Mouse (Mus musculus): Measurements from ENCODE around the gene Abr. TPM values are rescaled to one million over a fixed set of nuclear protein-coding genes. Genes with fewer than 3 reads are reported as not detected.
A peak's percentile ranks its signal among the peaks of the same experiment; 100 is the strongest.

Abr gene
- polyA plus RNA-seq, 1 experiment from 2014 or later, result 44.9 TPM

DNA sequence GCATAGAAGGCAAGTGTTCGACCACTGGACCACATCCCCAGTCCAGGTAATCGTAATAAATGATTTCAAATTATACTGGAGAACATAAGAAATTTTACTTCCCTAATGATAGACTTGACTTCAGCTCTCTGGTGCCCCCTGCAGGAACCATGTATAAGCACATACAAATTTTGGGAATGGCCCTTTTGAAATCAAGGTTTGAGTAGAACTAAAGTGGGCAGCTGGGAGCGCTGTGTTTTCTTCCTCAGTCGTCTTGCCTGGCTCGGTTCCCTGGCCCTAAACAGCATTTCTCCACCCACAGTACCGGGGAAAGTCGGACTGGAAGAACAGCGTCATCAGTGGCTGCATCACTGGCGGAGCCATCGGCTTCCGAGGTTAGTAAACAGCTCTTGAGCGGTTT is 211.3 kb downstream of the Abr start:
- no peak for ATAC-seq (ENCODE audit: insufficient read depth, low FRiP score, low TSS enrichment)
- H3K4me2 ChIP-seq (ENCODE audit: low read depth), result no peak overlapping the region
- no peaks in the 10 kb centered on the region for H3K9me3 ChIP-seq (ENCODE audit: control insufficient read depth, low read length)
- H3K36me3 ChIP-seq (ENCODE audit: control insufficient read depth, insufficient read depth, low read length), result peaks cover 5% of the 10 kb centered on the region
- H3K9ac ChIP-seq (ENCODE audit: low read length), result no peak overlapping the region
- H3K27me3 ChIP-seq (ENCODE audit: control insufficient read depth, insufficient read depth, low read length), result no peaks in the 10 kb centered on the region
- DNase-seq (ENCODE audit: low spot score), result peak; percentile 51
- no peak overlapping the region for H3K4me3 ChIP-seq (ENCODE audit: low read depth, low read length)
- H3K27ac ChIP-seq (ENCODE audit: low read depth, low read length), result no peak overlapping the region
- 75% methylated on average over 12 of the region's 12 CpGs for WGBS
- no peaks in the 10 kb centered on the region; the same call in 1 of the 2 replicates for H3K4me1 ChIP-seq (ENCODE audit: control insufficient read depth, insufficient read depth, low read length)

DNA sequence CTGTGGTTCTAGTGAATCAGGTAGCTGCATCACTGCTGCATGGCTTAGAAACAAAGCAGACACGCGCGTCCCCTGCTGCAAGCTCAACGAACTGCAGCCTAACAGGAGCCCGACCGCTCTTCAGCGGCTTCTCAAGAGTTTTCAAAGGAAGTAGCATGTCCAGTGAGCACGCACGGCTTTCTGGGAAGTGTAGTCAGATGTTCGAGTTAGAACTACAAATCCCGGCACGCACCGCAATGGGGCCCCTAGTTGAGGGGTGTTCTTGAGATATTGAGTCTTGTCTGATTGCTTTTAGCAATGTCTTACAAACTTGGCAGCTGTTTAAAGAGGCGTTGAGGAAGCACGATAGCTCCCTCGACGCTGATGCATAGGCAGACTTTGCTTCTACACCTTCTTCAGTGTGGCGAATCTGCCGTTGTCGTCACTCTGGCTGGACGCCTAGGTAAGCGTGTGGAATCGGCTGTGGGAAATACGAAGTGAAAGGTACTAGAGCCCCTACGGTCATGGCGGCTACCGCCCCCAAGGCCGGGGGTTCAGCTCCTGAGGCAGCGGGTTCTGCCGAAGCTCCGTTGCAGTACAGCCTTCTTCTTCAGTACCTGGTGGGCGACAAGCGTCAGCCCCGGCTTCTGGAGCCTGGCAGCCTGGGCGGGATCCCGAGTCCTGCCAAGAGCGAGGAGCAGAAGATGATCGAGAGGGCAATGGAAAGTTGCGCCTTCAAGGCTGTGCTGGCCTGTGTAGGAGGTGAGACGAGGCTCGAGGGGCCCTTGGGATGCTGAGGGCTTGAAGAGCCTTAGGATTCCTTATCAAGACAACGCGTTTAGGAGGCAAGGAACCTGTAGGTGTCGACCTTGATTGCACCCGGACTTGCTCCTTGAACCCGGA is 215.2 kb downstream of the Abr start, which contains the start of gene Timm22:
Timm22 (plus strand) TSS at position 251 of the 882 bp plus-strand sequence.
- no peaks in the 10 kb centered on the region; the same call in 1 of the 2 replicates for H3K4me1 ChIP-seq (ENCODE audit: control insufficient read depth, insufficient read depth, low read length)
- ATAC-seq (ENCODE audit: insufficient read depth, low FRiP score, low TSS enrichment) (peak; percentile 92), DNase-seq (ENCODE audit: low spot score) (peak; percentile 97)
- under 1% methylated on average over 46 of the region's 46 CpGs for WGBS
- no peak within 1 kb of the TSS; the same call in 1 of the 2 replicates for H3K27ac ChIP-seq (ENCODE audit: low read depth, low read length)
- peak within 1 kb of the TSS; percentile 87 for H3K9ac ChIP-seq (ENCODE audit: low read length)
- H3K9me3 ChIP-seq (ENCODE audit: control insufficient read depth, low read length), result no peaks in the 10 kb centered on the region
- peak within 1 kb of the TSS; percentile 62 for H3K4me2 ChIP-seq (ENCODE audit: low read depth)
- H3K27me3 ChIP-seq (ENCODE audit: control insufficient read depth, insufficient read depth, low read length), result no peaks in the 10 kb centered on the region
- peak within 1 kb of the TSS; percentile 73 for H3K4me3 ChIP-seq (ENCODE audit: low read depth, low read length)
- no peaks in the 10 kb centered on the region for H3K36me3 ChIP-seq (ENCODE audit: control insufficient read depth, insufficient read depth, low read length)

DNA sequence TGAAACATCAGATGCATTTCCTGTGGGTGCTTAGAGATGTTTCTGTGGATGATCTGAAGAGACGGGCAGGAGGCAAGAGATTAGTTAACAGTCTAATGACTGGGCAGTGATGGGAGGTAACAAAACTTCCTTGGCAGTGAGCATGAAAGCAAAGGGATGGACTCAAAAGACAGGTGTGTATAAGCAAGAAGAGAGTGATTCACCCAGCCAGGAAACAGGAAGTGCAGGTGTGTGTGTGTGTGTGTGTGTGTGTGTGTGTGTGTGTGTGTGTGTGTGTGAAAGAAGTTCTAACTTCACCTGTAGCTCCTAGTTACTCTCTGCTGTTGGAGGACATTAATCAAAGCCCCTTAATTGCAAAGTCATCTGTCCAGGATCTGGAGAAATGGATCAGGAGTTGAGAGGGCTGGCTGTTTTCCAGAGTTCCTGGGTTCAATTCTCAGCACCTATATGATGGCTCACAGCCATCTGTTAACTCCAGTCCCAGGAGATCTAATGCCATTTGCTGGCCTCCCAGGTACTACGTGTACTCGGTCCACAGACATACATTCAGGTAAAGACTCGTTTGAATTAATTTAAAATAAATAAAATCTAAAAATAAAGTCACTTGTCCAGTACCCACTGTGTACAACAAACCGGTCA is 216.4 kb downstream of the Abr start:
- H3K9ac ChIP-seq (ENCODE audit: low read length), result no peak overlapping the region
- ATAC-seq (ENCODE audit: insufficient read depth, low FRiP score, low TSS enrichment), result peak; percentile 6; the same call in 1 of the 2 replicates
- H3K27ac ChIP-seq (ENCODE audit: low read depth, low read length), result no peak overlapping the region
- H3K36me3 ChIP-seq (ENCODE audit: control insufficient read depth, insufficient read depth, low read length), result no peaks in the 10 kb centered on the region
- 86% methylated on average over 5 of the region's 5 CpGs for WGBS
- no peak overlapping the region for H3K4me3 ChIP-seq (ENCODE audit: low read depth, low read length)
- no peaks in the 10 kb centered on the region; the same call in 1 of the 2 replicates for H3K4me1 ChIP-seq (ENCODE audit: control insufficient read depth, insufficient read depth, low read length)
- DNase-seq (ENCODE audit: low spot score), result no peak
- no peak overlapping the region for H3K4me2 ChIP-seq (ENCODE audit: low read depth)
- H3K9me3 ChIP-seq (ENCODE audit: control insufficient read depth, low read length), result no peaks in the 10 kb centered on the region
- H3K27me3 ChIP-seq (ENCODE audit: control insufficient read depth, insufficient read depth, low read length), result no peaks in the 10 kb centered on the region

DNA sequence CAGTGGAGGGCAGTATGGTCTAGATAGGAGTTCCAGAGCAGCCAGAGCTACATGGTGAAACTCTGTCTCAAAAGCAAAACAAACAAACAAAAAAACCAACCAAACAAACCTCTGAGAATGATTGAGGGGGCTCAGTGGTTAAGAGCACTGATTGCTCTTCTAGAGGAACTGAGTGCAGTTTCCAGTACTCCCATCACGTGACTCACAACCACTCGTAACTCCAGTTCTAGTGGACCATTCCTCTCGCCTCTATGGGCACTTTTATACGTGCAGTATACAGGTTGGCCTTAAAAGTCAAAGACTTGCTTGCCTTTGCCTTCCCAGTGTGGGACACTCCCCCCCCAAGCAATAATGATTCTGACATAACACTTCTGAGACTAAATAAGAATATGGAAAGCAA is 217.0 kb downstream of the Abr start:
- Histone ChIP-seq H3K36me3 (ENCODE audit: control insufficient read depth, insufficient read depth, low read length) (no peaks in the 10 kb centered on the region), H3K9me3 (ENCODE audit: control insufficient read depth, low read length) (no peaks in the 10 kb centered on the region), H3K27ac (ENCODE audit: low read depth, low read length) (no peak overlapping the region), H3K9ac (ENCODE audit: low read length) (no peak overlapping the region), H3K4me3 (ENCODE audit: low read depth, low read length) (no peak overlapping the region), H3K4me2 (ENCODE audit: low read depth) (no peak overlapping the region), H3K27me3 (ENCODE audit: control insufficient read depth, insufficient read depth, low read length) (no peaks in the 10 kb centered on the region), H3K4me1 (ENCODE audit: control insufficient read depth, insufficient read depth, low read length) (no peaks in the 10 kb centered on the region; the same call in 1 of the 2 replicates)
- ATAC-seq (ENCODE audit: insufficient read depth, low FRiP score, low TSS enrichment) (no peak), DNase-seq (ENCODE audit: low spot score) (no peak)
- WGBS, result 67% methylated on average over 4 of the region's 4 CpGs

DNA sequence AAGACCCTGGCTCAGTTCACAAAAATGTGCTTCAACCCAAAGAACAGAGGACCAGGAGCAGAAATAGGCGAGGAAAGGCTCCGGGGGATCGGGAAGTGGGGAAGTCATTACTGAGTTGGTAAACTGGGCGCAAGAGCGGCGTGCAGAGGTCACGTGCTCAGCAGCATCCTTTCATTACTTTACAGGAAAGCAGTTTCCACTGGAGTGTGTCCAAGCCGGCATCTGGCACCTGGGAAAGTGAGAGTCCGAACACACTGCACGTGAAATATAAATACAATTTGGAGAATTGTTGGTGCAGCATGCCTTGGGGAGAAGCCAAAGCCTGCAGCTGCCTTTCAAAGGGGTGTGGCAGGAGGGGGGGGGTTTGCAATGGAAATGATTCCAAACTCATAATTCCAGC is 220.7 kb downstream of the Abr start:
- DNase-seq (ENCODE audit: low spot score) (no peak), ATAC-seq (ENCODE audit: insufficient read depth, low FRiP score, low TSS enrichment) (no peak)
- 80% methylated on average over 10 of the region's 10 CpGs for WGBS
- no peaks in the 10 kb centered on the region for H3K9me3 ChIP-seq (ENCODE audit: control insufficient read depth, low read length)
- no peak overlapping the region for H3K9ac ChIP-seq (ENCODE audit: low read length)
- H3K27me3 ChIP-seq (ENCODE audit: control insufficient read depth, insufficient read depth, low read length), result no peaks in the 10 kb centered on the region
- no peak overlapping the region for H3K27ac ChIP-seq (ENCODE audit: low read depth, low read length)
- H3K4me3 ChIP-seq (ENCODE audit: low read depth, low read length), result no peak overlapping the region
- H3K36me3 ChIP-seq (ENCODE audit: control insufficient read depth, insufficient read depth, low read length), result no peaks in the 10 kb centered on the region
- H3K4me2 ChIP-seq (ENCODE audit: low read depth), result no peak overlapping the region
- H3K4me1 ChIP-seq (ENCODE audit: control insufficient read depth, insufficient read depth, low read length), result peaks cover 7% of the 10 kb centered on the region

DNA sequence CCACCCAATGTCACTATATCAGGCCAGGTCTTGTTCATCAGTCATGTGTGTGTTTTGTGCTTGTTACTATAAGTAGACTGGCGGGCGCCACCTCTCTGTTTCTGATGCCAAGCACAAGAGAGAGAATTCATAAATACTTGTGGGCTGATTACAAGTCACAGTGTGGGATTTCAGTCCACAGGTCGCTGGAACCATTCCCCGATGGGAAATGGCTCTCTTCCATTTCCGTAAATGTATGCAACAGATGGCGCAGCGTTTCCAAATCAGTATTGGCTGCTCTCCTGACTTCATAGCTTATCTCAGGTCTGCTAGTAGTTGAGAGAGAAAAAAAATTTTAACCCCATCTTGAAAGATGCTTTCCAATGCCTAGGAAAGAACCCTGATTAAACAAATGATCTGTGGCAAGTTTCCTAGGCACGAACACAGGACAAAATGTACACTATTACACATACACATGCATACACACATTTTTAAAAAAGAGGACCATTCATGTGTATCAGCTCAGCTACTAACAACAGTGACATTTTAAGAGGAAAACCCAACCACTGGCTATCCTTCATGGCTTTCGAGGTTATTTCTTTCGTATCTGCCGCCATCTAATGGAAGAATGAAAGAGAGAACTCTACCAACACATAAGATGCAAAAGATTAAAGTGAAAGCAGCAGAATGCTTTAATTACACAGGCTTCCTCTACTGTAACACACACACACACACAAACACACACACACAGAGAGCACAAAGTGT is 222.4 kb downstream of the Abr start:
- Histone ChIP-seq H3K9ac (ENCODE audit: low read length) (no peak overlapping the region), H3K27me3 (ENCODE audit: control insufficient read depth, insufficient read depth, low read length) (no peaks in the 10 kb centered on the region), H3K4me2 (ENCODE audit: low read depth) (peak overlapping the region; percentile 80), H3K4me3 (ENCODE audit: low read depth, low read length) (peak overlapping the region; percentile 87), H3K4me1 (ENCODE audit: control insufficient read depth, insufficient read depth, low read length) (peaks cover 7% of the 10 kb centered on the region), H3K27ac (ENCODE audit: low read depth, low read length) (peak overlapping the region; percentile 58; the same call in 1 of the 2 replicates), H3K36me3 (ENCODE audit: control insufficient read depth, insufficient read depth, low read length) (no peaks in the 10 kb centered on the region), H3K9me3 (ENCODE audit: control insufficient read depth, low read length) (no peaks in the 10 kb centered on the region)
- WGBS, result 19% methylated on average over 11 of the region's 11 CpGs
- DNase-seq (ENCODE audit: low spot score) (peak; percentile 51), ATAC-seq (ENCODE audit: insufficient read depth, low FRiP score, low TSS enrichment) (no peak)

DNA sequence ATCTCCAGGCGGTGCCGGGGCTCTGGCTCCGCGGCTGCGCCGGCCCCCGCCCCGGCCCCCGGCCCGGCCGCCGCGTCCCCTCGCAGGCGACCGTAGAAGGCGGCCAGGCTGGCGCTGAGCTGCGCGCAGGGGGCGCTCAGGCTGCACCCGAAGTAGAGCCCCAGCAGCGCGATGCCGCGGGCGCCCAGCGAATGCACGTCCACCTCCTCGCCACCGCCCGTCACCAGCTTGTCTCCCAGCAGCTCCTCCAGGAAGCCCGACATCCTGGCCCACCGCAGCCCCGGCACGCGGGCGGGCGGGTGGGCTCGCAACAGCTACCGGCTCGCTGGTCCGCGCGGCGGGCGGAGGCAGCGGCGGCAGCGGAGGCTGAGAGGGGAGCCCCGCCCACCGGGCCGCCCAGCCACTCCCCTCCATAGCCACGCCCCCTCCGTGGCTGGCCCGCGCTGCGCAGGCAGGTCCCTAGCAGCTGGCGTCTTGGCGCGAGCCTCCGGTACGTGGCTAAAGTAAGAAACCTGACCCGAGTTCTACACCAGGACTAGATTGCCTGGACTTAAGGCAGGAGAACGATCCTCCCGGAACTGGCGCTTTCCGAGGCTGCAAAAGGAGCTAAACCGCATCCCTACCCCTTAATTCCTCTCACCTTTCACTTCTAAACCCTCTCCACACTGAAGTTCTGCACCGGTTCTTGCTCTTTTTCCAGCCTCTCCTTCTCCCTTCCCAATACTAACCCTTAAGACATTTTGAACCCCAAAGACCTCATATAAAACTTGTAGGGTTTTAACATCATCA is 223.1 kb downstream of the Abr start, which contains the start of gene Nxn:
Nxn (minus strand) TSS at position 343 of the 789 bp plus-strand sequence.
- peaks cover 9% of the 10 kb centered on the region for H3K4me1 ChIP-seq (ENCODE audit: control insufficient read depth, insufficient read depth, low read length)
- peak; percentile 83 for ATAC-seq (ENCODE audit: insufficient read depth, low FRiP score, low TSS enrichment)
- under 1% methylated on average over 54 of the region's 70 CpGs for WGBS
- no peaks in the 10 kb centered on the region for H3K27me3 ChIP-seq (ENCODE audit: control insufficient read depth, insufficient read depth, low read length)
- peak within 1 kb of the TSS; percentile 87 for H3K4me3 ChIP-seq (ENCODE audit: low read depth, low read length)
- peak within 1 kb of the TSS; percentile 90 for H3K9ac ChIP-seq (ENCODE audit: low read length)
- H3K27ac ChIP-seq (ENCODE audit: low read depth, low read length), result peak within 1 kb of the TSS; percentile 94
- peak; percentile 94 for DNase-seq (ENCODE audit: low spot score)
- no peaks in the 10 kb centered on the region for H3K9me3 ChIP-seq (ENCODE audit: control insufficient read depth, low read length)
- no peaks in the 10 kb centered on the region for H3K36me3 ChIP-seq (ENCODE audit: control insufficient read depth, insufficient read depth, low read length)
- H3K4me2 ChIP-seq (ENCODE audit: low read depth), result peak within 1 kb of the TSS; percentile 80
